Mouse (Mus musculus) urinary bladder, adult 18-20 months (tissue): ENCODE measurements at regions not wholly inside any gene's neighbourhood (a gene's known extent, or its start where the extent isn't known, plus 50 kb on each side); places are given as distances from the start of the nearest gene placed in this dataset.

Experiments
- DNase-seq, 2 experiments: peaks; one replicate each; pipeline ENCODE4 v3.0.0; 2022; ENCODE audit warnings: low spot score in 2 of 2, mixed read lengths in 2 of 2

DNA sequence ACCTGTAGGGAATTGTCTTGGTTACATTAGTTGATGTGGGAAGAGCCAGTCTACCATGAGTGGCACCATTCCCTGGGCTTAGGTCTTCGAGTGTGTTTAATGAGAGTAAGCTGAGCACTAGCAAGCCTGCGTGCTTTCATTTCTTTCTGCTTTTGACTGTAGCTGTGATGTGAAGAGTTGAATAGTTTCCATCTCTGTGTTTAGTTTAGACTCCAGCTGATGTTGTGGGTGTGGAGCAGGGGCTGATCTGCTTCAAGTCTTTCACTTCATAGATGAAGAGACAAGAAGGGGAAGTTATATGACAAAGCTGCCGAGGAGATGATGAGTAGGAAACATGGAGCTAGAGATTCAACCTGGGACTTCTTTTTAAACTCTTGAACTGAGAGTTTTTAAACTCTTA is 446.0 kb downstream of the Slc4a3 start:
- no peak for DNase-seq

DNA sequence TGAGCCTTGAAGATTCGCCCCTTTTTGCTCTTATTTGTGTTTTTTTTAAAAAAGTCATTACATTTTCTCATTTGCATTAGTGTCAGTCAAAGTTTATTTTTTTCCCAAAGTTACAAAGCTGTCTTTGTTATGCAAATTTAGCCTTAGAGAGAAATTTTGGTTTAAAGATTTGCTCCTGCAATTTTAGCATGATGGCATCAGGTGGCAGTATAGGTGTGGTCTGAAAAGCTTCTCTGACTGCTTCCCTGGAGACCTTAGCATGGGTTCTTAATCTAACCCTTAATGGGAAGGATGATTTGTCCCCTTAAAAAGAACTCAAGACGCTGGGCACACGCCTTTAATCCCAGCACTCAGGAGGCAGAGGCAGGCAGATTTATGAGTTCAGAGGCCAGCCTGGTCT is 451.2 kb downstream of the Slc4a3 start:
- no peak for DNase-seq

DNA sequence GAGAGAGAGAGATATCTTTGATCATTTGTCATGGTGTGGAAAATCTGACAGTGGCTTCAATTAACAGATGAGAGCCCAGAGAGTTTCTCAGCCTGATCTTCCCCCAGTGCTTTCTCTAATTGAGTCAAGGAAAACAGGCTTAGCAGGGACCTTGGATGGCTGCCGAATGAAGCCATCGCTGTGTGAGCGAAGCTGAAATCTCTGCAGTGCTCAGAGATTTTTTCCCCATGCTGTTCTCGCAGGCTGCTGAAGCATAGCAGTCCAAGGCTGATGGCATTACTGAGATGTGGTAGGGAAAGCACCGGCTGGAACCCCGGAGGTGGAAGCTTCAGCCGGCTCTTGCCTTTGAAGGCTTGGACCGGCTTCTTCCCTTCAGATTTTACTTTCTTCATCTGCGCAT is 455.1 kb downstream of the Slc4a3 start:
- DNase-seq: no peak

DNA sequence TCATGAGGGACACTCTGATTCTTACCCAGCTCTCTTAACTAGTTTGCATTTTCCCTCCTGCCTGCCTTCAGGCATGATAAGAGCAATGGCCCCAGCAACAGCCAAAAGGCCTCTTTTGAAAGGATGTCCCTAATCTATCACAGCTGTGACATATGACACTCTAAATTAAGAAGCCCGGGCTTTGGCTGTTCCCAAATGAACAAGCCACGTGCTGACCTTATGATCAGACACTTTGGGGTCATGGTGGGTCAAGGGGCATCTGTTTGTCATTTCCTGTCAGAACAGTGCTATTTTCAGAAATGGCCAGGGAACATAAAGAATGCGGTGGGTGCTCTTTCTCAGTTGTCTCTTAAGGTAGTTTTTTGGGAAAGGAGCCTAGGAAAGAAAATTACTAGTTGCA is 463.5 kb downstream of the Slc4a3 start:
- no peak for DNase-seq

DNA sequence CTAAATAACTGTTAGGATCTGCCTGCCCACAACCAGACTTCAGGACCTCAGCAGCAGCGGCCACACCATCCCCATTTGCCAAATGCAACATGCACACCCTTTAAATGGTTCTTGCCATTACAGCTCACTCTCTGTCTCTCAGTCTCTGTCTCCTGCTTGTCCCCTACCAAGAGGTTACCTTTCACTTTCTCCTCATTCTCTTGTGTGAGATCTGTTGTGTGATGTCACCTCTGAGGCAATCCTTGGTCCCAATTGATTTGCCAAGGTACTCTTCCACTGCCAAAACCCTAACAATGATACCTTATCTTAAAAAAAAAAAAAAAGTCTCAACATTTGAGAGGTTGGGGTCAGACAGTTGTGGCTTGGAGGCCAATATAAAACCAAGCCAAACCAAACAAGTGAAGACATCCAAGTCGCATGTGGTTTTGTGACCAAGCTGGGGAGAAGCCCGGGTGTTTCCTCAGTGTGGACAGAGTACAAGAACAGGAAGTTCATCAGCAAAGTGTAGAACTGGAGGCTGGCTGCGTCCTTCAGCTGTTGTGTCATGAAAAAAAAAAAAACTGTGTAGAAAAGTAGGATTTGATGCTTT is 464.2 kb downstream of the Slc4a3 start:
- DNase-seq: no peak

DNA sequence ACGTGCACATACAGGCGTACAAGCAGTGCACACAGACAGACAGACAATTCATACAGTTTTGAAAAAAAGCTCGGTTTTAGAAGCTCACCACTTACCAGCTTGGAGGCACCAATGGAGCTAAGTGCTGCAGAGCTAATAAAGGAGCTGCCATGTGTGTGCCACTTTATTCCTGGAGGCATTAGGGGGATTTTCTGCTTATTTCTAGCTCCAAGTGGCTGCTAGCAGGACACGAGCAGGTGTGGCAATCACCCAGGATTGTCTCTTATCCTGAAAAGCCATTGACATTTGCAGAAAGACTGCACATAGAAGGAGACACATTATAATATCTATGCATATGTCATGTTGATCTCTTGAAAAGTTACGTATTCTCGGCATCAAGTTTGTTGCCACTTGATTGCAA is 472.5 kb downstream of the Slc4a3 start:
- DNase-seq: no peak

DNA sequence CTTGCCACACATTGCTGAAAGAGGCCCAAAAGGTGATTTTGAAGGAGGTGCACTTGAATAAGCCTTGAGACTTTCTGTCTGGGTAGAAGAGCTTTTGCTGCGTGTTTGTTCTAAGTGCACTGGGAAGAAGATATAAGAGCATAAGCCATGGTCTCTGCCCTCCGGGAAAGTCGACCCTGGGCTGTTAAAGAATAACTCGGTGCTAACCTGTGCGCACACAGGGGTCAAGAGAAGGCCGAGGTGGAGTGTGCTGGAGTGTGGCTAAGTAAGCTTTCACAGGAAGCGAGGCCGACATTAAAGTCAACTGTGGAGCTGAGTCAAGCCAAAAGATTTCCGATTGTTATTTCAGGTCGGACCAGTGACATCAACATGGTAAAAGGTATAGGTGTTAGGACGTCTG is 473.0 kb downstream of the Slc4a3 start:
- no peak for DNase-seq

DNA sequence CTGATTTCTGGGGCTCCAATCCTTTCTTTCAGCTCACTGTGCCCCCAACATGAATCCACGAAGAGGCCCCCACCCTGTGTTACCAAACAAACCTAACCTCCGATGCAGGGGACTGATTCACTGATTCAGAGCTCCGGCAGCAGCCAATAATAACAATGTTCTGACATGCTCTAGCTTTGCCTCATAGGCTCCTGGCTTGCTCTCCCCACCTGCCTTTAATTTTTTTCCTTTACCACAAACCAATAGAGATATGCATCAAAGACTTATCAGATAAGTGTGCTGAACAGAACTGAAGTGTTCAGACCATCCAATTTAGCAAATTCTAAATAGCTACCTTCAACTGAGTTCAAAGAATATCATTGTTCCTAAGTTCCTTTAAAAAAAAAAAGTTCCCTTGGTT is 478.6 kb downstream of the Slc4a3 start:
- peak; percentile 6 to 49 for DNase-seq

DNA sequence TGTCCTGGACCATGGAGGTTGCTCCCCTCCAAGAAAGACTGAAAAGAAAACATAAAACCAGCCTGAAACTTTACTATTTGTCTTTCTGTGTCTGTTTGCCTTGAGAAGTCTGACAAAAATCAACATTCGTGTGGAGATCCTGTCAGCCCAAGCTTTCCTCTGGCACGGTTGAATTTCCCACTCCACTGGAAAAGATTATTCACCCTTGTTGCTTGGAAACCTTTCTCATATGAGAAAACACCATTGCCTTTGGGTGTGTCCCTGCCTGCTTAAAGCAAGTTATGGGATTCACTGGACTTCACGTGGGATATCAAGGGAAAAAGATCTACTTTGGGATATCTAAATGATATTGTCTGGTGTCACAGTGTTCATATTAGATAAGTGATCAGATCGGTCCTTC is 479.3 kb downstream of the Slc4a3 start:
- DNase-seq: no peak

DNA sequence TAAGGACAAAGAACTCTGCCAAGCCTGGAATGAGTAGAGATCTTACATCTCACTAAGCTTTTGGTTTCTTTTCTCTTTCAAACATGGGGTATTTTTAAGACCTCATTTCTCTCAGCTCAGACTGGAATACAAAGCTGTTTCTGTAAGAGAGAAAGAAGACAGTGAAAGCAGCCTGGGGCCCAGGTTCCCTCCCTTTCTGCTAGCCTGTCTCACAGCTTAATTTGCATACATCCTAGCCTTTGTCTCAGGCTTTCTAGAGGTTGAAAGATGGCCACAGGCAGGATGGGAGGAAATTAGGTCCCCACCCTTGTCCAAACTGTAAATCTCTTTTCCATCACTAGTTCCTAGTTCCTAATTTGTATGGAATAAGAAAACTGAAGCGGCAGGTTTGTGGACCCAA is 483.0 kb downstream of the Slc4a3 start:
- no peak for DNase-seq

DNA sequence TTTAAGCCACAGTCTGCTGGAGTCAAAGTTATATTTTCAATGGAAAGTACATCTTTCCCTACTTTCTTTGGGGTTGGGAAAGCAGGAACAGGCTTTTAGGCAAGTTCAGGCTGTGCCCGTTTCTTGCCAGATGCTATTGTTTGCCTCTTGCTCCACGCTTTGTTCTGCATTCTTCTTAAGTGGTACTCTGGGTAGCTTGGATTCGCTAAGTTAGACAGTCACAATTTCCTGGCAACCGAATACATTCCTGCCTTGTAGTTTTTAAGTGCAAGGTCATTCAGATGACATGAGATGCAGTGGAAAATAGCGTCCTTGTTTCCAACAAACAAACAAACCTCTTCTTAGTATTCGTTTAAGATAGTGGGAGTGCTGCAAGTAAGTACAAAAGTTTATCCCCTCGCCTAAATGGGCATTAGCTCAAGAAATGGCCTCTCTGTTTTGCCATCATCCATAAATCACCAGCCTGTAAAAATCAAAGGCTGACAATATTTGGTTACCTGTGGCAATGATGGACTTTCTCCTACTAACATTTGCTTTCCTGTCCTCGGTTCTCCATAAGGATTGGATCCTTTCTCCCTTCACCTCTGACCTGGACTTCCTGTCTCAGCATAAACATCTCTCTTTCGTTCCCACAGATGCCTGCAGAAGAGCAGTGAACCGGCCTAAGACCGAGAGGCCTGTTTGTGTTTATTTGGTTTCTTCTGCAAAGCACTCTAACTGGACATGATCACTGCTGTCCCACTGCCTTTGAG is 485.3 kb downstream of the Slc4a3 start:
- DNase-seq: no peak

DNA sequence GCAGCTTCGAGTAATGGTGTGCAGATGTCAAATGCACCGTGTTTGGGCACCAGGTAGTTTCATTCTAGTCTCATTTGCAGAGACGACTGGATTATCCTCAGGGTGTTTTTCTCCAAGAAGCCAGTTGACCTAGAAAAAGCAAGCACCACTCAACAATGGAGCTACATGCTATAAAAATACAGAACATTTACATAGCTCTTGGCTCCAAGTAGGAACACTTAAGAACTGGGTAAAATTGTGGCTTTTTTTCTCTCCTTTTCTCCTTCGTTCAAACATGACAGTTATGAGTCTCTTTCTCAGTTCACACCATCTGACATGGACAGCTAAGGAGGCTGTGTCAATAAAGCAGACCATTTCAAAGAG is 485.8 kb downstream of the Slc4a3 start:
- DNase-seq: no peak

DNA sequence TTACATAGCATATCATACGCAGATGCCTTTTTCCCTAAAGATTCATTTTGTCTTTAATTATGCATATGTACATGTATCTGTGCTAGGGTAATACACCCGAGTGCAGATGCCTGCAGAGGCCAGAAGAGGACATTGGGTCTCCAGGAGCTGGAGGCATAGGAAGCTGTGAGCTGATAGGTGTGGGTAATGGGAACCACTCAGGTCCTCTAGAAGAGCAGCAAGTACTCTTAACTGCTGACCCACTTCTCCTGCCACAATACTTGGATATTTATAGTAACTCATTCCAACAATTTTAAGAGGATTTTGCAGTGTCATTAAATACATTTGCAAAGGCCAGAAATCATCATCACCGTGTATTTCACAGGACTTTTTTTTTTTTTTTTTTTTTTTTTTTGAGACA is 486.6 kb downstream of the Slc4a3 start:
- DNase-seq: no peak

DNA sequence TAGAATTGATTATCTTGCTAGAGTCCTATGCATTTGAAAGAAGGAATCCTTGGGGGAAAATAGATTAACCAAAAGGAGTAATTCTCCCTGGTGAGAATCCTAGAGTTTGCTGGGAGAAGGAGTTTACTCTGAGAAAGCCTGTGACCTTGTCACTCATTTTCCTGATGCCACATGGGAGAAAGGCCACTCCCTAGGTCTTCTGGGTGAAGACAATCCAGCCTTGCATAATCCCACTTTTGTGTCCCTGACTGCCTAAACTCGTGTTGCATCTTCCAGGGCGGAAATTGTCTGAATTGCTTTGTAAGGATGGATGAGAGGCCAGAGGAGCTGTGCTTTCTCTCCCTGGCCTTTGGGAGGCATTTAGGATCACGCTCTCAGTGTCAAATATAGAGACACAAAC is 490.2 kb downstream of the Slc4a3 start:
- no peak for DNase-seq

DNA sequence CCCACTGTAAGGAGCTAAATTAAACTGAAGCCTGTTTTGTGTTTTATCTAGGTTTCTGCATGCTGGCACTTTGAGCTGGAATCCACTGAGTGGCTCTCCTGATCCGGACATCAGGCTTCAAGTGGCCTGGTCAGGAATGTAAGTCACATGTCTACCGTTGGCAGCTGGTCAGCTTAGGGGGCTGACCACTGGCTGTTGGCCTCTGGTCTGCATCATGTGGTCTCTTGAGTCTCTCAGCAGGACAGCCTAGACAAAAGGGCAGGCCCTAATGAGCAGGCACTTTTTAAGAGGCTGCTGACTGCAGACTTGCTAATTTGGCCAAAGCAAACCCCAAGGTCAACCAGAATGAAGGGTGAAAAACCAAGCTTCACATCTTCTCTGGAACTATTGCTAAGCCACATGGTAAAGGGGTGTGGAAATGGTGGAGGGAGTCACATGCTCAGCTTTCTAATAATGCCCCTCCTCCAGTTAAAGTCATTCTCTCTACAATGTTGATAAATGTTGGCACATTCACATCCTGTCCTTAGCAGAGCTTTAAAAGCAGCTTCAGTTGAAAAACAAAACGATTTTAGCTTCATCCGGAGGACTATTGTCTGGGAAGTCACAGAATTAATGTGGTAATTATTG is 493.1 kb downstream of the Slc4a3 start:
- no peak for DNase-seq

DNA sequence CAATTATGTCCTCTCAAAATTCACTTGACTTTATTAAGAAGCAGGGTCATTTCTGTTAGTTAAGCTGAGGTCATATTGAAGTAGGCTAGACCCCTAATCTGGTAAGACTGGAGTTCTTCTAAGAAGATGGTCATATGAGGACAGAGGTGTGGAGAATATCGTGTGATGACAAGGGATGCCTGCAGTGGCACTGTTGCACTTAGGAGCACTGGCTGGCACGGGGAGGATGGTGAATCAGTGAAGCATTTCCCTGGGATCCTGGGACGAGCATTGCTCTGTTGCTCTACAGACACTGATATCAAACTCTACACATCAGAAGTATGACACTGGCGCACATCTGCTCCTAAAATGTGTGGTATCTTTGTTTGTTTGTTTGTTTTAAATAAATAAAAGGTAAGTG is 493.6 kb downstream of the Slc4a3 start:
- no peak for DNase-seq

DNA sequence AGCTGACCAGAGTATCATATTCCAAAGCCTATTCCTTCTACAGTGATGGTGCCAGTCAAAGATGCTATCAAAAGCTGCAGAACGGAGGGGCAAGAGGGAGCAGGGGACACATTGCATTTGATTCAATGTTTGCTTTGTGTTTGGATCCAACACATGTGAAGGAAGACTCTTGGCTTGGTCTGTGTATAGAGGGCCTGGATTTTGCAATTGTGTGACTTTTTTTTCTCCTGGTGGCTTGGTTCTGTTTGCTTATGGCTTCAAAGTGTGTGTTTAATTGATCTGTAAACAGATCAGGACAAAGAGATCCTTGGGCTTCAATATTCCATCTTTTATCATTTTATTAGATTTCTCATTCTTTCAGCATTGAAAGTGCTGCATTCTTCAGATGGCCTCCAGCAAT is 504.2 kb downstream of the Slc4a3 start:
- DNase-seq: no peak

DNA sequence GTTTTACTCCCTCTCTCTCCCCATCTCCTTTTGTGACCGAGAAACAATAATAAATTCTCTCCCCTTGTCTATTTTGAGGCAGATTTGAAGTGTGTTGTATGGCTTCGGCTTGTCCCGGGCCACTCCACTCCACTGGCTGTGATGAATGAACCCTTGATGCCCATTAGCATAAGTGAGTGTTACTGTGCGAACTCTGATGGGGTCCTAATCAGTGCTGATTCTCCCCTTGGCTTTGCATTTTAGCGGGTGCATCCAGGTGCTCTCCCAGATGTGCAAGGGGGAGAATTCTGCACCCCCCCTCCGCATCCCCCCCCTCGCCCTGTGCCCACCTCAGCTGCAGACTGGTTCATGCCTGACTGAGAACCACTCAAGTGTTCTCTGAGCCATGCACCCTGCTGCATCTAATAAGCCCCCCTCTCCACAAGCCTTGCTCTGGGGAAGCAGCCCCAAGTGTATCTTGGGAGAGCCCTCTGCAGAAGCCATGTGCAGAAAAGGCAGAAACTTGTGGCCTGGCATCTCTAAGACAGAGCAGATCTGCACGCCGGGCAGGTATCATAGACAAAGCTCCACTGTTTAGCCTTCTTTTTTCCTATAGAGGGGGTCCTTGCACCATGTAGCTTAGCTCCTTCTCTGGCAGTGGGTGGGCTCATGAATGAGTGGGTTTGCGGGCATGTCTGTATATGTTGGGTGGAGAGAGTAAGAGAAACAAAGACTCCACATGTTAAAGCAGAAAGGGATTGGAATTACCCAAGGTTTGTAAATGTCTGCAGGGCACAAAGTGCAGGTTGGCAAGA is 507.5 kb downstream of the Slc4a3 start:
- no peak for DNase-seq

DNA sequence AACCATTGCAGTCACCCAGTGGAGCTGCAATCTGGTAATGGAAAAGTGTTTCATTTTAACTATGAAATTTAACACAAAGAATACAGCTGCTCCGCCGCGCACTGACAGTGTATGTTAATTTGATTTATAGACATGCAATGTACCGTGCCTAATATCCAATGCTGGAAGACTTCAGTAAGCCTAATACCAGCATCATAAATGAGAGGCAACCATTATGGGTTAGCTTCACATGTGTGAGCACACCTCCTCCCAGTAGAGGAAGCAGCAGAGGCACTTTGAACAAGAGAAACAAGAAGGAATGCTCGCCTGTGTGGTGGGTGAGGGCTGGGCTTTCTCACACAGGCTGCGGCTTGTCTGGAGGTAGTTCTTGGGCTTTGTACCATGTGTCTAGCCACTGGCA is 519.7 kb downstream of the Slc4a3 start:
- no peak for DNase-seq

DNA sequence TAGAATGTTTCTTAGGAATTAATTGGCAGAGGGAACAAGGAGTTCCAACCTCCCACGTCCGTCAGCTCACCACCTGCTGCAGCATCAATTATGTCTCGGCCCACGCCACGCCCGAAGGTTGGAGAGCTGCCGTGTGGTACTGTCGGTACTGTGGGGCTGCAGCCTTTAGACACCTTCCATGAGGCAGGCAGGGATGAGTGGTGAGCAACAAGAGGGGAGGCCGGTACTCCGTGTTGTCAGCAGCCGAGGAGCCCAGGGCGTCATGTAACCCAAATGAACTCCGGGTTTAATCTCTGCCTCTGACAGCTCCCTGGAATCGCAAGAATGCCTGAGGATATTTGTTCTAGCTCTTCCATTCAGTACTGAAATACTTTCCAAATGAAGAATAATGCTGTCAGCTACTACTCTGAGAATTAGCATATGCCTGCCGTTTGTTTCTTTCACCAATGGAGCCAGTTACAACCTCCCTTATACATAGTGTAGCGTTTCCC is 524.8 kb downstream of the Slc4a3 start:
- DNase-seq: peak in 1 of 2 experiments; percentile 2

DNA sequence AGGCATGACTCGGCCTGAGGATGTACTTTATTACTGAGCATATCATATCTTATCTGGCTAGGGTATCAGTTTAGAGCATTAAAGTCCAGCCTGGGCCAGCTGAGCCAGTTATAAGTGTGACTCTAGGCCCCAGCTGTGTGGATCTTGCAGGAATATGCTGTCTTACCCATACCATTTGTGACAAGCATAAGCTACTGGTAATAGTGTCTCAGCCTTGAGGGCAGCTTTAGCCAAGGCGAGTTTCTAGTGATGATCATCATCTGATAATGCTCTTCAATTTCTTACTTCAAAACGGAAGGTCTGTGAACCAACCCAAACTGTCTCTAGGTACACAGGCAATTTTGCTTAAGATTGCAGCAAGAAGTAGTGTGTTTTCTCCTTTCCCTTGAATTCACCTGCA is 529.1 kb downstream of the Slc4a3 start:
- DNase-seq: no peak

DNA sequence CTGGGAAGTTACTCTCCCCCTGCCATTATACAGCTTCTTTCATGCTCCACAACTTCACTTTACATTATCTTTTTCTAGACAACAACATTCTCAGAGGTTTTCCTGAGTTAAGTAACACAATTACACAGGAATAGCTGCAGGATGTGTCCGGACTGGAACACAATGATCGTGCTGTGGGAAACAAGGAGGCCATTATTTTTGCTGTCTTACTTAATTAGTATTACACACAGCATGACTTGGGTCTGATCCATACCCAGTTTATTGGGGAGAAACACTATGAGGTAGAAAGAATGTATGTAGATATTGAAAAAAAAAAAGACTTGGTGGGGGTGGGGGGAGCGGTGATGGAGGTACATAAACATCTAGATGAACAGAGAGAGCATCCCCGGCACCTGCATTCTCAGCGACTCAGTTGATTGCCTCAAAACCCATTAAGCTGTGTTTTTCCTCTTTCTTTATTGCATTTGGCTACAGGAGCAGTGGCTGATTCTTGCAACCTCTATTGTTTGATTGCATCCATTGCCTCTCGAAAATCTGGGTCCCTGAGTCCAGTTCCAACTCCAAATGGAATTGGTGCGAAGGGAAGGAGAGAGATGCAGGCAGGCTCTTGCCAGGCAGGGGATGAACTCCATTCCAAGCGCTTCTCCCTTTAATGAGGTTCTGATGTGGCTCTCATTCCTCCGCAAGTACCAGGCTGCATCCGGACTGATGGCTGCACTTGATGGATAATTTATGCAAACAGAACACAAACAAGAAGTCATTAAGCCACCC is 529.8 kb downstream of the Slc4a3 start:
- DNase-seq: no peak
